Mouse (Mus musculus): ENCODE results near the gene Them4.
"Not testable (repeated sequence)": the region's sequence is repeated elsewhere in the genome, so short reads cannot be mapped to it uniquely, and the experiment has no call there.

Gene Them4

DNA sequence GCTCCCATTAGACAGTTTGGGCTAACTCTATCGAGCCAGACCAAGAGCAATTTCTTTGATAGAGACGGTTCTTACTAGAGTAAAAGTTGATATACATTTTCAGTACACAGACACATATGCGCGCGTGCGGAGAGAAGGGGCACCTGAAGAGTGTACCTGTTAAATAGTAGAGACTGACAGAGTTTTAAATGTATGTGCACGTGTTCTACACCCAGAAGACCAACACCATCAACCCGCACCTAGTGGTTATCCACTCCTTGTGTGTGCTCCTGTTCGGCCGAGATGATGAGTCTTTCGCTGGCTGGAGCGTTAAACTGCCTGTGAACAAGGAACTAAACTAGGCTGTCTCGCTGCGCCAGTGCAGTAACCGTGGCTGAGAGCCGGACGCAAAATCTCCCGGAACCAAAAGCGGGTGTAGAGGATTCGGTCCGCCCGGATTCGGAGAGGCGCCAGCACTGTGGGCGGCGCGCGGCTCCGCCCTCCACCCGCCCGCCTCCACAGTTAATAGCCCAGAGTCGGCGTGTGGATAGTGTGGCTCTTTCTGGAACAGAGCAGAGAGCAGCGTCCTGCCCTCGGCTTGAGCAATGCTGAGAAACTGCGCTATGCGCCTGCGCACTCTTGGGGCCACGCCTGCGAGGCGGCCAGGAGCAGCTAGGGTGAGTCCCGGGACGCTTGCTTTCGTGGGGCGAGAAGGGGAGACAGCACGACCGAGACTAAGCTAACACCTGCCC, at the start of gene Them4:
Gene Them4 (plus strand): TSS at position 457 of the 731 bp plus-strand sequence.
- DNase-seq (ENCODE audit: low read depth): peak; percentile 98

DNA sequence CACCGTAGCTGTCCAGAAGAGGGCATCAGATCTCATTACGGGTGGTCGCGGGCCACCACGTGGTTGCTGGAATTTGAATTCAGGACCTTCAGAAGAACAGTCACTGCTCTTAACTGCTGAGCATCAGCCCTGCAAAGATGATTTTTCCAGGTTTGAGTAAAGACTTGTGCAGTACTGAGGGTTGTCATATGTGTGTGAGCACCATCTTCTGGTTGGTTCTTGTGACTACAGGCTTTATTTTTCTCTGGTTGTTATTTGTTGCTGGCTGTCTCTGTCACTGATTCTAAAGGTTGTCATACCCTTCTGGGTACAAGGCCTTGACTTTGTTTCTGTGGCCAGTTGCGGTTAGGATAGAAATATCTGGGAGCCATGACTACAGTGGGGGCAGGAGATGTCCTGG, 49.3 kb upstream of the Them4 start:
- peak; percentile 41 for DNase-seq (ENCODE audit: low read depth)

DNA sequence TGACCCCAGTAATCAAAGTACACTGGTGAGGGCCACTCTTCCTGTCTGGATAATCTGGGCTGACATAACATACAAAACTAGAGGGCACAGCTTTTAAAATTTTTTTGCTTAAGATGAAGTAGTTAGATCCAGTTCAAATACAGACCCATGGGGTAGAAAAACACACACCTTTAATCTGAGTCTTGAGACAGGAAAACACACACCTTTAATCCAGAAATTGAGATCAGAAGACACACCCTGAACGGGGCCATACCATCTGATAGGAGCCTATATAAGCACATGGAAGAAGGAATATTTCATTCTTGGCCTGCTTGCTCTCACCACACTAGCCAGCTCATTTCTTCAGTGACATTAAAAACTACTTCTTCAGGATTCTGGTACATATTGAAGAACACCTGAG, 46.2 kb upstream of the Them4 start, which contains the start of gene Gm4778:
Gene Gm4778 (plus strand): TSS at position 301 of the 400 bp plus-strand sequence.
- not testable (repeated sequence) for DNase-seq (ENCODE audit: low read depth)

DNA sequence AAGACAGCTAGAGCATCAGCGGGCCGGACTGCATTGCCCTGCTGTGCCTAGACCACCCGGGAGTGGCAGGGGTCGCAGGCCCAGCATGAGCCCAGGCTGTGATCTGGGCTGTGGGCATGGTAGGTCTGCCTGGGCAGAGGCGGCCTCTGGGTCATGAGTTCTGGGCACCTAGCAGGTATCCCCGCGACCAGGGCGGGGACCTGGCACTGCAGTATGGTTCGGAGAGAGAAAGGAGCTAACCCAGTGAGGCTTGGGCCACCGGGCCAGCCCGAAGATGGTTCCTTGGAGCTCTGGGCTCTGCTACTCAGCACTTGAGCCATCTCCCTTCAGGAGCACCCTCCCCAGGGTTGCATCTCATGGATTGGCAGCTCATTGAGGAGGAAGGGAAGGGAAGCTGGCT, 33.9 kb upstream of the Them4 start:
- DNase-seq (ENCODE audit: low read depth): no peak

DNA sequence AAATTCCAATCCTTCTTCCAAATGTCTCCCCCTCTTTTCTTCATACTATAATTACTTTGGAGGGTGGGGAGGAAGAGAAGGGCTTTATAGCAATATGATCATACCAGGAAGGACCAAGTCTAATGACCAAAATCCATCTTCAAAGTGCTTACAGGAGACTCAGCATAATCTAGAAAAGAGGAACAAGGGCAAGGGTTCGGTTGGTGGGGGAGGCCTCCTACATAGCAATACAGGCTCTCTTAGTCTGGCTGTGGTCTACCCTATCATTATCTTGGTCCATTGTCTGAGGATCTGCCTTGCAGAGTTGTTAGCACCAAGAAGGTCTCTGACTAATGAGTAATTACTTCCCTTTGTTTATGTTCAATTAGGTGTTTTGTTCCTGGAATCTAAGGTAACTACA, 4.4 kb upstream of the Them4 start:
- DNase-seq (ENCODE audit: low read depth): no peak

DNA sequence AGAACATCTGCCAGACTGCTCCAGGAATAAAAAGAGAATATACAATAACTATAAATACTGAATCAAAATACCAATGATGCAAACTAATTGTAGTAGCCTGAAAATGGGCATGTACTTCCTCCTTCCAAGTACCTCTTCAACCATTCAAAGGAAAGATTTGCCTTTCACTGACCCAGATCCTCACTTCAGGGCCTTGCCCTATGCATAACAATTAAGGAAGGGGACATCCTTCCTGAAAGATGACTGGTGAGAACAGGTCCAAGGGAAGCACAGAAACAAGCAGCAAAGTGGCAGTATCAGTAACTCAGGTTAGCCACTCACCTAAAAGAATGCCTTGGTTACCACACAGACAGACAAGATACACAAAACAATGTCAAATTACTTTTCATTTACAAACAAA, 2.9 kb upstream of the Them4 start:
- DNase-seq (ENCODE audit: low read depth): no peak

DNA sequence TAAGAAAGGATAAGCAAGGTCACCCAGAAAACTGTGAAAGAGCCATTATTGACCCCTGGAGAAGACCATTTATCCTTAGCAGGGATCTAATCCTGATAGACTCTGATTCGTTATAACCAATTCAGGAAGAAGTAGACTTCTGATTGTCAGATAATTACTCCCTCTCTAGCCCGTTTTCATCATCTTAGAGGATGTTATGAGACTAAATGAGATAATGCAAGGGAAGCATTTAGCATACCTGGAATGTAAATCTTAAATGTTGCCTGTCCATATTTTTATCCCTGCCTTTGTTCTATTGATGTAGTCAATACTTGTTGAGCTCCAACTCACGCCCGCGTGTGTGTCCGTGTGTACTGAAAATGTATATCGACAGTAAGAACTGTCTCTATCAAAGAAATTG, 602 bp downstream of the Them4 start:
- peak; percentile 10 for DNase-seq (ENCODE audit: low read depth)

DNA sequence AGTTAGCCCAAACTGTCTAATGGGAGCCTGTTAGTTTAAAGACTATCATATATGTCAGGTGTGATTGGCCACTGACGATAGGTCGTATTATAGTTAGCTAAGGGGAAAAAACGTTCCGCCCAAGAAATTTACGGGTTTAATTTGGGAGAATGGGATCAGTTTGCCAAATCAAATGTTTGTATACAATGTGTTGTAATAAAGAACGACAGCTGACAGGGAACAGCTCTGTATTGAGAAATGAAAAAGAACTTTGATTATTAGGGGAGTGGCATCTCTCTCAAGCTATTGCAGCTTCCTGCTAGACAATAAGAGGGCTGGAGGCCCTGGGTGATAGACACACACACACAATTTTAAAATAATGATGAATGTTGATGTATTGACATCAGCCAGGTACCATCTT, 1.0 kb downstream of the Them4 start:
- DNase-seq (ENCODE audit: low read depth): no peak

DNA sequence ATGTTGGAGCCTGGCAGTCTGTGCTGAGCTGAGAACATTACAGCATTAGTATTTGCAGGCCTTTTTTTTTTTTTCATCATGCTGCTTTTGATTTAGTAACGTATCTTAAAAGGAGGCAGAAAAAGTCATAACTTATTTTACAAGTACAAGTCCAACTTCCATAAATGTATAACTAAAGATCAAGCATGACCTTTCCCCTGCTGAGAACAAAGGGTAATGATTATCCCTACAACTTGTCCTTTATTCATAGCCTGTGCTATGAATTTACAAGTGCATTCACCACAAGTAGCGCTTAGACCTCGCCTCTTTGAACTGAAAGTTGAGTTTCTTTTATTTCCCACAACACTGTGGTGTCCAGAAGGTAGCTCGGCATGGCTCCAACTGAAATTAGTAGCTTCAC, 1.5 kb downstream of the Them4 start:
- no peak for DNase-seq (ENCODE audit: low read depth)

DNA sequence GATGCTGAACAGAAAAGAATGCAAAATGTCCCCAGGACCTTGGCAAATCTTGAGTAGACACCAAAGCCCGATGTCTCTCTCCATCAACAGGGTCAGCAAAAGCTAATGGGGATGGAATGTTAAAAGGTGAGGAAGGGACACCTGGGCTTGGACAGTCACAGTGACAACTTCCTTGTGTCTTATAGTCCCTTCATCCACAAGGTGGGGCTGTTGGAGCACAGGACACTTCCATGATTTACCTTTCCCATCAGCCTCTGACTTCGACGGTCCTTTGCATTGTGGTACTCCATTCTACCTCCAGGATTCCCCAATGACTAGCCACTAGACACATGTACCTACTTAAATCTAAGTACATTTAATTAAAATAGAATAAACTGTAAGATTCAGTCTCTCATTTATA, 18.8 kb downstream of the Them4 start:
- DNase-seq (ENCODE audit: low read depth): peak; percentile 9

DNA sequence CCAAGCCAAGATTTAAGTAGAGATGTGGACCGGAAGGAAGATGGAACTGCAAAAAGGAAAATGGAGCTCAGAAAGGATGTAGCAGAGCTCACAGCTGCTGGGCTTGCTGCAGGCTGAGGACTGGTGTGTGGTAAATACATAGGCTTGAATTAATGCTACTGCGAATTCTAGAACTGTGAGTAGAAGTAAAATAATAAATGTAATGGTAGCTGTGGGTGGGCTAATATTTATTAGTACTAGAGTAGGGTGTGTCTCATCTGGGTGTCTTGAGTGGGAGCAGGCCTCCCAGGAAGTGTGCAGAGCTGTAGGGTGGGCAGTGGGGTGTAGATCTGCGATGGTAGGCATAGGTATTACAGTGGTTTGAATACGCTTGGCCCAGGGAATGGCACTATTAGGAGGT, 24.6 kb downstream of the Them4 start:
- DNase-seq (ENCODE audit: low read depth): no peak

DNA sequence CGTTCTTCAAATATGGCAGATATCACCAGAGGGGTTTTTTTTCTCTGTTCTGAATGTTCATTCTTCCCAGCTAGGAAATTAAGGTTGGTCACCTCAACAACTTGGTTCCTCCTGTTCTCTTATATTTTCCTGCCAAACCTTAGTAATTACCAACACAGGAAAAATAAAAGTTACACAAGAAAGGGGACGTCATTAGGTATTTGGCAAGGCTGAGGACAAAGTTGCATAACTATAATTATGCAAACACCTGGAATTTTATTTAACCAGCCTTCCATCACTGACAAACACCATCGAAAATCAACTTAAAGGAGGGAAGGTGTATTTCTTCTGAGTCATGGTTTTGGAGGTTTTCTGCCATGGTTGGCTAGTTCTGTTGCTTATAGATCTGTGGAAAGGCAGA, 28.6 kb downstream of the Them4 start:
- DNase-seq (ENCODE audit: low read depth): no peak

DNA sequence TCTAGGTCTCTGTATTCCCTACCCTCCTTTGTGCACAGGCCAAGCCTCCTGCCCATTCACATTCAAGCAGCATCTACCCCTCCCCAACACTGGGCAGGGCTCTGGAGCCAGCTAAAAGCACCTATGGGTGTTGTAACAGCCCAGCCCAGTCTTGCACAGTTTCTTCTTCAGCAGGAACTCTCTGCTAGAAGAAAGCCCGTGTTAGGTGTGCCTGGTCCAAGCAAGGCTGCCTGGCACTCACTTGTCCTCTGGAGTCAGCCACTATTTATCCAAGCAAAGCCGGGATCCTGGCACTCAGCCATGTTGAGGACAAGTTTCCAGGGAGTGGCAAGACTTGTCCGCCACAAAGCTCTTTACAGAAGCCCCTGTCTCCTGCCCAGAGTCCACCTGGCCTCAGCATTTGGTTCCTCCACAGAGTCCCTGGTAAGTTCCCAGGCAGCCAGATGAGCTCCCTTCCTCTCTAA, 32.1 kb downstream of the Them4 start, which contains the start of gene Them5:
Gene Them5 (plus strand): TSS at position 141 of the 464 bp plus-strand sequence.
- no peak for DNase-seq (ENCODE audit: low read depth)

DNA sequence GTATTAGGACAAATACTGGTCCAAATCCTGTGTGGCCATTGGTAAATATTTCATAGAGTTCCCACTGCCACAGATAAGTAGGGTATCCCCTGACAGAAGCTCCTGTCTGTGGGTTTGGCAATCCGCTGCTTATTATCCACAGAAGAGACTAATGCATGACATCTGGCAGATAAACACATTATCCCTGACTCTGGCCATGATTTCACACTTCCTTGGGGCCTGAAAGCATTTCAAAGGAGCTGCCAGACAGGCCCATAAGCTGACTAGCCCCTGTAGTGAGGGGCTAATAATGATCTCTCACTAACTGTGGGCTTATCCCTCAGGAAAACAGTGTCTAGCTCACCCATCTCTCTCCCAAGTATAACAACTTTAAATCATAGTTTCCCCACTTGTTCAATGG, 32.7 kb downstream of the Them4 start:
- DNase-seq (ENCODE audit: low read depth): no peak

DNA sequence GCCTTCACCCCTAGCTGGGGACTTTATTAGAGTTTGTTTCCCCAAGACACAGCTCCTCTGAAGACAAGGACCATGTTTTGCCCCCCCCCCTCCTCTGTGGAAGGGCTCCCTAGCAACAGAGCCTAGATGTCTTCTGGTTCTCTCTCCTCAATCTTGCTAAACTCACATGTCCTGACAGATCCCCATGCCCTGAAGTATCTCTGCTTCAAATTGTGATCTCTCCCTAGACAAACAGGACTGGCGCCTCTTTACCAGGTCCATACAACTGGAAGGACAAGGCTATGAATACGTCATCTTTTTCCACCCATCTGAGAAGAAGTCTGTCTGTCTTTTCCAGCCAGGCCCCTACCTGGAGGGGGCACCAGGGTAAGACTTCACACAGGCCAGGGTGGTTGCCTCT, 34.3 kb downstream of the Them4 start:
- no peak for DNase-seq (ENCODE audit: low read depth)

DNA sequence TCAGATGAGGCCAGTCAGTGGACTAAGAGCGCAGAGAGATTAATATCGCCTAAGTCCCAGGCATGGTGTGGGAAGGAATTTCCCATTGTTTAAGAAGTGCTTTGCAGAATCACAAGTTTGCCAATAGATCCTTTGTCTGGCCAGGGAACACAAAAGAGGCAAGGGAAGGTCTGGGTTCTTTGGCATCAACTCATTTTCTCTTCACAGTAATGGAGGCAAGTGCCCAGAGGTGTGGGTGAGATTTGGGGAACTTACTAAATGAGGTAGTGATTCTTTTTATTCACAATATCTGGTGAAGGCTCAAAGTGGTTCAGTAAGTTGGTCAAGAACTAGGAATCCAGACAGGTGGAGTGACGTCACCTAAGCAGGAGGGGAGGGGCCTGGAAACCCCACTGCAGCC, 35.0 kb downstream of the Them4 start:
- no peak for DNase-seq (ENCODE audit: low read depth)

DNA sequence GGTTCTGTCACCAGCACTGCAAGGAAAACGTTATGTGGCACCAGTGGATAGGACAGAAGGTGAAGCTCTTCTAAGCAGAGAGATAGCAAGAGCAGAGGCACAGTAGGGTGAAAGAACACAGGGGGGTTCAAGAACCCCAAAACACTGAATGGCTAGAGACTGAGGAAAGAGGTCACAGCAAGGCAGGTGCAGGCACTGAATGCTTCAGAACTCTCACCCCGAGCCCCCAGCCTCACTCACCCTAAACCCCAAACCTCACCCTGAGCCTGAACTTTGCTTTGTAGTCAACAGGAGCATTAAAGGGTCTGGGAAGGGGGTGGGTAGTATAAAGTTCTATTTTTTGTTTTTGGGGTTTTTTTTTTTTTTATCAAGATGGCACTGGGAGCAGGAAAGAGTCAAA, 38.3 kb downstream of the Them4 start:
- DNase-seq (ENCODE audit: low read depth): no peak

DNA sequence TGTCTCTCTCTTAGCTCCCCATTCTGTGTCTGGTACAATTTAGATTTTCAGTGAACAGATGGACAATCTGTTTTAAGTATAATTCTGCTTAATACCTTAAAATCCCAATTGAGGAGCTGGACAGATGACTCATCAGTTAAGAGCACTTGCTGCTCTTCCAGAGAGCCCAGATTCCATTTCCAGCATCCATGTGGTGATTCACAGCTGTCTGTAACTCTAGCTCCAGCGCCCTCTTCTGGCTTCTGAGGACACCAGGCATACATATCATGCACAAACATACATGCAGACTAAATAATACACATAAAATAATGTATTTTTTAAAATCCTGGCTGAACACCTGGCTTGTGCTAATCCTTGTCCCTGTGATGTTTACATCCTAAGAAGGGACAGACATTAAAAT, 50.9 kb downstream of the Them4 start:
- DNase-seq (ENCODE audit: low read depth): peak; percentile 87

DNA sequence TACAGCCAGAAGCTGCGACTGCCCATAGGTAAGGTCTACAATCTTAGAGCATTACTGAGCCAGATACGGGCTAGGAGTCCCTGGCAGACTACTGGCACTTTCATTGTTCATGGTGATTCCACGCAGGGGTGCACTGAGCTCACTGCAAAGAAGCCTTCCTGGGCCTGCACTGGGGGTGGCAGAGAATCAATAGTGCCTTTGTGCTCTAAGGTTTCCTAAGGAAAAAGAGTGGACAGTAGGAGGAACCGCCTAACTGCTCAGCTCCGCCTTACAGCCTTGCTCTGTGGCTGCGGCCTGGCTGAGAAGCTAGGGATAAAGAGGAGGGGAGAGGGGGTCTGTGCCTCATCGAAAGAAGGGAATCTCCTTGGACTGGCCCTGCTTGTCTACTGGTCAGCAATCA, 52.2 kb downstream of the Them4 start, which contains the start of gene C2cd4d:
Gene C2cd4d (plus strand): TSS at position 301 of the 400 bp plus-strand sequence.
- no peak for DNase-seq (ENCODE audit: low read depth)

DNA sequence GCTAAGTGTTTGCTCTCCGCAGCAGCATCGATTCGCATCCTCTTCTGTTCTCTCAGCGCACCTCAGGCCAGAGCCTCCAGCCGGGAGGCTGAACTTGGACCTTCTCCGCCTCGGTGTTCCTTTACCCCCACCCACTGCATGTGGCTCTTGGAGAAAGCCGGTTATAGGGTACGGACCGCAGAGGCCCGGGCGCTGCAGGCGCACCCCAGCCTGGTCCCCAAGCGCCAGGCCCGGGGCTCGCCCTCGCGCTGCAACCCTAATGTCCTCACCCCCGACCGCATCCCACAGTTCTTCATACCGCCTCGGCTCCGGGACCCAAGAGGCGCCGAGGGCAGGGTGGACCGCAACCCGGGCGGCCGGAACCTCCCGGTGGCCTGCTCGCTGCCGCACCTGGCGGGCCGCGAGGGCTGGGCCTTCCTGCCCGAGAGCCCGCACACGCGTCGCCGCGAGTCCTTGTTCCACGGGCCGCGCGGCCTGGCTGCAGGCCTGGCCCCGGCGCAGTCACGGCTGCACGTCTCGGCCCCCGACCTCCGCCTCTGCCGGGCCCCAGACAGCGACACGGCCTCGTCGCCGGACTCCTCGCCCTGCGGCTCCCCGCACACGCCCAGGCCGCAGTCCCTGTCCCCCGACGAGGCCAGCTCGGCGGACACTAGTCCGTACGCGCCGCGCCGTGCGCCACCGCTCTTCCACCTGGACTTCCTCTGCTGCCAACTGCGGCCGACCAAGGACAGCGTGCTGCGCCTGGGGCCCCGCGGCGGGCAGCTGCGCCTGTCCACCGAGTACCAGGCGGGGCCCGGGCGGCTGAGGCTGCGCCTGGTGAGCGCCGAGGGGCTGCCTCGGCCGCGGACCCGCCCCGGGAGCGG, 53.6 kb downstream of the Them4 start:
- no peak for DNase-seq (ENCODE audit: low read depth)

DNA sequence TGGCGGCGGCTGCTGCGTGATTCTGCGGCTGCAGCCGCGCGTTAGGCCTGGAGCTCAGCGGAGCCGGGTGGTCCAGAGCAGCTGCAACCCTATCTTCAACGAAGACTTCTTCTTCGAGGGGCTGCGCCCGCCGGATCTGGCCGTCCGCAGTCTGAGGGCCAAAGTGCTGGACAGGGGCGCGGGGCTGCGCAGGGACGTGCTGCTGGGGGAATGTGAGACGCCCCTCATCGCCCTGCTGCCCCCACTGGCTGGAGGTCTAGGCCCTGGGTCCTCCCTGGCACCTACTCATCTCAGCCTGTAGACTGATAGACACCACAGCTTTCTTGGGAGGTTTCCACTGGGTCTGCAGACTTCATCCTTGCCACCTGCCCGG, 54.3 kb downstream of the Them4 start:
- DNase-seq (ENCODE audit: low read depth): no peak

DNA sequence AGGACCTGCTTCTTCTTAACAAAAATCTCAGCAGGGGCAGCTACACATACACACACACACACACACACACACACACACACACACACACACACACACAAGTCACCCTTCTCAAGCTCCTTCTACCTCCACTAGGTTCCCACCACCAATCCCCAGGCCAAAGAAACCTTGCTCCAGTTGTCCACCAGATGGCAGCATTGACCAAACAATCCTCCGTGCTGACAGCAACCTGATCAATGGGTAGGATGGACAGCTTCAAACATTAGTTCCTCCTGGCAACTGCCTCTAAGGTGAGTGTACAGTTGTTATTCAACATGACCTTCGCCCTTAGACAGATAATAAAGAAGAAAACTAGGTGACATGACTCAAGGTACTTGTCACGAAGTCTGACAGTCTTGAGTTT, 56.9 kb downstream of the Them4 start:
- peak; percentile 89 for DNase-seq (ENCODE audit: low read depth)

DNA sequence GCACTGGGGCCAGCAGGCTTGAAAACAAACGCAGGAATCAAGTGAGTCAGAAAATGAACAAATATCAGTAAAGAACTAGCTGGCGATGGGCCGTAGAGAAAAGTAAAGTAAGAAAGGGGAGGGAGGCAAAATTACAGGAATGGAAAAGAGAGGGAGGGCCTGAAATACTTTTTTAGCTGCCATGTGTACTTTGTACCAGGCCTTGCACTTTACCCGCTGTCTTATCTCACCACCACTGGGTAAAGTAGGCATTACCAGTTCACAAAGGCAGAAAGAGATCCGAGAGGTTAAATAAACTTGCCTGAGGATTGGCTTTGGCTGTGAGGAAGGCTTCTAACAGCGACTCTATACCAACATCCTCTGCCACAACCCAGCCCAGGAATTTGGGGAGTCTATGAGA, 57.6 kb downstream of the Them4 start:
- no peak for DNase-seq (ENCODE audit: low read depth)

Data from NIH3T3 (cell line).